Mouse (Mus musculus) induced T-regulatory cell, adult 2 months (primary cell): ENCODE data around the gene Pcsk5.

Experiments used
- DNase-seq: peaks from one replicate; pipeline ENCODE4 v3.0.0-alpha.2; 2012; ENCODE audit warnings: low read depth

Pcsk5 gene

DNA sequence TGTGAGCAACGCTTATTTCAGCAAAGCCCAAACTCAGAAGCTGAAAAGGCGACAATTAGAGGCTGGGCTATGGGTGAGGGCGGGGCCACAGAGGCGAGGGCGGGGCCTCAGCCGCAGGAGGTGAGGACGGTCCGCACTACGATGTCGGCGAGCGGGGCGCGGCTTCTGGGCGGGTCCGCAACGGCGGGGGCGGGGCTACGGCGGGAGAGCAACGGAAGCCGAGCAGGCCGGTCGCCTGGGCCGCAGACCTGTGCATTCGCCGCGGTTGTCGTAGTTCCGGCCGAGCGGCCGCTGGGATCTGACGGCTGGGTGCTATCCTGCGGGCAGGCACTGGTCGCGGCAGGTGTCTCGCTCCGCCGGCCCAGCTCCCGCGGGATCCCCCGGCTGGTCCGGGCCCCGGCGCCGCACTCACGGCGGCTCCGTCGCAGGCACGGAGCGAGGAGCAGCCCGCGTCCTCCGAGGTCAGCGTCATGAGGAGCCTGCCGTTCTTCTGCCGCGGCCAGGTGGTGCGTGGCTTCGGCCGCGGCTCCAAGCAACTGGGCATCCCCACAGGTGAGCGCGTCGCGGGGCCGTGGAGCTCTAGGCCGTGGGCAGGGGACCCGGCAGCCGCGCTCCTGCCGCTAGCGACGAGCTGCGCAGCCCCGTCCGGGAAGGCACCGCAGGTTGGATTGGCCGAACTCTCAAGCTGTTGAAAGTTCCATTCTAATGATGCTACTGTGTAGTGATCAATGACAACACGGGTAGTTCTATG, 443.4 kb downstream of the Pcsk5 start, which contains the start of gene Rfk:
TSS of gene Rfk (plus strand) at position 203 of the 751 bp plus-strand sequence.
- peak; percentile 94 for DNase-seq

DNA sequence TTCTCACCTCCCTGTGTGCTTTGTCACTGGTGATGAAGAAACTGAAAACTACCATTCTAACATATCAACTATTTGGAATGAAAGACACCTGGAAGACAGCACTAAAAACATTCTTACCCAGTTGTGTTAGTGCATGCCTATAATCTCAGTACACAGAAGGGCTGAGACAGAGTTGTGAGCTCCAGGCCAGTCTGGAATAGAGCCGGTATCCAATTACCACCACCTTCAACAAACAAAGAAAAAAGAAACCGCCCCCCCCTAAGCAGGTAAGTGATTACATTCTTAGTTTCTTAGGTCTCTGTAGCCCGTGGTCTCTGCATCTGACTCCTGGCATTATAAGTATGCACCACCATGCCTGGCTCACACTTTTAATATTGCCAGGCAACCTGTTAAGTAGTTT, 444.6 kb downstream of the Pcsk5 start:
- peak; percentile 18 for DNase-seq

DNA sequence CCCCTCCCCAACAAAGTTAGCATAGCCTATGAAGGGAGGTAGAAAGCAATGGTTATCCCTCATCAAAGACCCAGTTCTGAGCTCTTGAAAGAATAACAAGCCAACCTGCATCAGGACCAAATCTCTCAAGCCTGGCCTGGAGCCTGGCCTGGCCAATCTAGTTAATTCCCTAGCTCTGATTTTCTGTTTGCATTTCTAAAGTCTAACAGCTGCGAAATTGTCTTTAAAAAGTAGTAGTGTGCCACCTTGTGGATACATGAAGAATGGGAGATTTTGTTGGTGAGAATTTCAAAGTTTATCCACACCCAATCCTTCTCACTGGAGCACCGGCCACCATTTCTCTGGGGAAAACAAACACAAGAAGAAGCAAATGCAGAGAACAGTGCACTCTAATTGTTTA, 449.0 kb downstream of the Pcsk5 start:
- peak; percentile 64 for DNase-seq

DNA sequence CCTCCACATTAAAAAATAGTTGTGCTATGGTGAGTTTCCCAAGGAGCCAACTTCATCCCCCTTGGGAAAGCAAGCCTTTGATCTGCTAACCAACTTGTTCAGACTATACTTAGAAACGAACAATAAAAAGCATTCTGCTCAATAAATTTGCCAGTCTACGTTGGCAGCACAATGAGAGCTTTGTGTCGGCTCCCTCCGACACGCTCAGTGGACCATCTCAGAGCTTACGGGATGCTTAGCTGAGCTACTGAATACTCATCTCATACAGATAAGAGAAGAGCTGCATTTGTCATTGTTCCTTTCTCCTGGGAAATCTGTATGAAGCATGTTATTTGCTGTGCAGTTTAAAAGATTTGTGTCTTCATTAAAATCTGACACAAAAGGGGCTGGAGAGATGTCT, 451.0 kb downstream of the Pcsk5 start:
- no peak for DNase-seq

DNA sequence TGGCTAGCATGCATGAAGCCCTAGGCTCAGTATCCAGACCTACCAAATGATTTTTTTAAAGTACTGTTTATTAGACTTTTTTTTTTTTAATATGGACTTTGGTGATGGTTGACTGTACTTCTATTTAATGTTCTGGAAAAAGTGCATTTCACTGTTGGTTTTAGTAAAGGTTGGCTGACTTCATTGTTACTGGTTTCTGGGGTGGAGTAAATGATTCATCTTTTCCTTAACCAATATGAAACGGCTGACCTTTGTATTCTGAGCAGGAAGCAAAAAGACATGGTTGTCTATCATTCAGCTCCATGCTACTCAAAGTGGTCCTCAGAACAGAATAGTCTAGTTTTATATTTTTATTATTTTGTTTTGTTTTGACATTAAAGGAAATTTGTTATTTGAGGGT, 452.0 kb downstream of the Pcsk5 start:
- DNase-seq = peak; percentile 41

DNA sequence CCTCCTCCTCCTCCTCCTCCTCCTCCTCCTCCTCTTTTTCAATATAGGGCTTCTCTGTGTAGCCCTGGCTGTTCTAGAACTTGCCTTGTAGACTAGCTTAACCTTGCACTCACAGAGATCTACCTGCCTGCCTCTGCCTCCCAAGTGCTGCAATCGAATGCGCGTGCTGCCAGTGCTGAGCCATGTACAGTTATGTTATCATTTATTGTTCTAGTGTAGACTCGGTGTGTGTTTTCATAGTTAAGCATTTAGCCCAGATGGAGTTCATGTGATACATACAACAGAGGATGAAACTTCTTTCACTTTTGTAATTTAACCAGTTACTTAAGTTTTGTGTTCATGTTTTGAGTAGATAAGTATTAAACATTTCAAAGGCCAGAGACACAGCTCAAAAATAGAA, 452.4 kb downstream of the Pcsk5 start:
- DNase-seq = peak; percentile 37

DNA sequence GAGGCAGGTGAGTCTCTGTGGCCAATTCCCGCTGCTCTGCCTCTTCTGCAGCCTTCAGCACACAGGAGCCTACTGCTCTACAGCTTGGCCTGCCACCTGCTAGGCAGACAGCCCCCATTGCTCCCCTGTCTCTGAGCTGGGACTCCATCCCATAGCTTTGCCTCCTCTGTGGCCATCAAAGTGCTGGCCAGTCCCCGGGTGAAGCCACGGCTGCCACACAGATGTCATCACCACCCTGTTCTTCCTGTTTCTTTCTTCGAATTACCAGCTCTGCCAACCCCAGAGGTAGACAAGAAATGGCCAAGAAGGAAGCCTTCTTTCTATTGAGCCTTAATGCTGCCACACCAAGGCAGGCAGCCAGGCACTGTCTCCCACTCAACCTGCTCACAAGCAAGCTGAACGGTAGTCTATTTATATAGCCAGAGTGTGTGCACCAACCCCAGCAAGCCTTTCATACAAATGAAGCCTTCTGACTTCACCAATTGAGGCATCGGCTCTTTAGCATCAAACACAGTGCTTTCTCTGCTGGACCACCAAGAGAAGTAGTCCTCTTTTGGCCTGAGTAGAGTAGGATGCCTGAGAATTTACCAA, 454.5 kb downstream of the Pcsk5 start:
- DNase-seq = peak; percentile 34
